Mouse (Mus musculus) ES-E14 (cell line): ENCODE measurements at regions not wholly inside any gene's neighbourhood (a gene's known extent, or its start where the extent isn't known, plus 50 kb on each side); places are given as distances from the start of the nearest gene placed in this dataset.

Experiments used
- CHD2 ChIP-seq: IDR thresholded peaks from 2 replicates; pipeline ENCODE4 v1.6.1; 2014; ENCODE audit warnings: mild to moderate bottlenecking, low read depth, low read length, inconsistent platforms
- HCFC1 ChIP-seq: IDR thresholded peaks from 2 replicates; pipeline ENCODE4 v1.6.1; 2012; ENCODE audit warnings: low read length, inconsistent platforms, borderline replicate concordance; ENCODE audit not compliant: insufficient read depth
- MAFK ChIP-seq: IDR thresholded peaks from 2 replicates; pipeline ENCODE4 v1.6.1; 2014; ENCODE audit warnings: mild to moderate bottlenecking, low read depth, low read length, inconsistent platforms; ENCODE audit not compliant: insufficient read depth
- ZC3H11A ChIP-seq: IDR thresholded peaks from 2 replicates; pipeline ENCODE4 v1.6.1; 2012; ENCODE audit warnings: low read depth, mild to moderate bottlenecking, inconsistent platforms, low read length, borderline replicate concordance
- ZNF384 ChIP-seq: IDR thresholded peaks from 2 replicates; pipeline ENCODE4 v1.6.1; 2012; ENCODE audit warnings: low read depth, low read length, inconsistent platforms

GRCm38 (mm10) chr15:37157386-37157785 is 149.8 kb upstream of the Zfp706 start:
- TF ChIP-seq CHD2 (no peak), HCFC1 (no peak), ZNF384 (no peak), MAFK (no peak), ZC3H11A (no peak)
